Mouse (Mus musculus): ENCODE measurements around the gene Spata31d1a. TPM values are rescaled to one million over a fixed set of nuclear protein-coding genes. Genes with fewer than 3 reads are reported as not detected.

Gene Spata31d1a
- polyA plus RNA-seq, 1 experiment from 2014 or later, result 0.04 TPM

DNA sequence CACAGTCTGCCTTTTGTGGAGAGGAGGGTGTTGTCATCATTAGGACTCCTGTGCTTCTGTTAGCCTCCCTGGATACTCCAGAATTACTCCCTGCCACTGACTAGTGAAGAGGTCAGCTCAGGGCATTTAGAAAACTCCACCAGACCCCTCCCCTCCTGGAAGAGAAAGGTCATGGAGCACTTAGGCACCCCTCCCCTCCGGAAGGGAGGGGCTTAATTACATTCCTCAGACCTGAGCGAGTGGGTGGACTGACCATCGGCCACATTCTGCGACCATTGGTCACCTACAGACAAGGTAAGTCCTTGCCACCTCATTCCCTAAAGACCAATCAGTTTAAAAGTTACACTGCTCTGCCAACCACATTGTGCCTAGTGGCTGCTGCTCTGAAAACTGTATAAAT is 30.8 kb downstream of the Spata31d1a start:
- no peak overlapping the region for H3K27ac ChIP-seq (ENCODE audit: low read length)

DNA sequence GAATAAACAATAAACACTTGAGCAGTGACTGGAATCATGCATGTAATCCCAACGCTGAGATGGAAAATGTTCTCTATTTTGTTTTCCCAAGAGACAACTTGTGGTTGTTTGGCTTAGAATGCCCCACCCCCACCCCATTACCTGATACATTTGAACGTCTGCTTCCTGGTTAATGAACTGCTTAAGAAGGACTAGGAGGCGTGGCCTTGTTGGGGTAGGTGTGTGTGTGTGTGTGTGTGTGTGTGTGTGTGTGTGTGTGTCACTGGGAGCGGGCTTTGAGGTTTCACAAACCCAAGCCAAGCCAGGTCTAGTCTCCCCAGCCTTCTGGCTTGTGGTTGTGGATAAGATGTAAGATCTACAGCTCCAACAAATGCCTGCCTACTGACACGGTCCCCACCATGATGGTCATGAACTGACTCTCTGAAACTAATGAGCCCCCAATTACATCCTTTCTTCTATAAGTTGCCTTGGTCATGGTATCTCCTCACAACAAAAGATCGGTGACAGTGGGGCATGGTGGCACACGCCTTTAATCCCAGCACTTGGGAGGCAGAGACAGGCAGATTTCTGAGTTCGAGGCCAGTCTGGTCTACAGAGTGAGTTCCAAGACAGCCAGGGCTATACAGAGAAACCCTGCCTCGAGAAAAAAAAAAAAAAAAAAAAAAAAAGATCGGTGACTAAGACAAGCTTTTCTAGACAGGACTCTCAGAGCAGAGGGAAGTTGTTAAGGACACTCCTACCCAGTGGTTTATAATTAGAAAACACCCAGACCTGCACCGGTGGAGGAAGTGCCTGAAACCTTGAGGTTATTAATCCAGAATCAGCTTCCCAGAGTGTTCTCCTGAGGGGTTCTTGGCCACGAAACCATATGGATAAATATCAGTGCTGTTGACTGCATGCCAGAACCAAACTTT is 33.6 kb downstream of the Spata31d1a start:
- Histone ChIP-seq H3K4me1 (ENCODE audit: control insufficient read depth, insufficient read depth, low read length) (peaks cover 11% of the 10 kb centered on the region), H3K27ac (ENCODE audit: low read length) (no peak overlapping the region), H3K9ac (replicated peaks; ENCODE audit: low read depth, low read length) (no peak overlapping the region), H3K4me3 (ENCODE audit: low read depth, low read length) (no peak overlapping the region), H3K36me3 (ENCODE audit: control insufficient read depth, insufficient read depth, low read length) (no peaks in the 10 kb centered on the region), H3K9me3 (ENCODE audit: control insufficient read depth, low read depth, low read length) (no peaks in the 10 kb centered on the region), H3K4me2 (replicated peaks; ENCODE audit: low read depth, low read length) (no peak overlapping the region), H3K27me3 (ENCODE audit: control insufficient read depth, insufficient read depth, low read length) (no peaks in the 10 kb centered on the region)
- no peak for ATAC-seq (ENCODE audit: insufficient number of reproducible peaks, insufficient read depth, low FRiP score, low read depth)
- 75% methylated on average over 12 of the region's 12 CpGs for WGBS

More for the DNA sequence above, 30.8 kb downstream of the Spata31d1a start:
- no peak overlapping the region for H3K9ac ChIP-seq (replicated peaks; ENCODE audit: low read depth, low read length)
- 28% methylated on average over 4 of the region's 4 CpGs for WGBS
- H3K4me1 ChIP-seq (ENCODE audit: control insufficient read depth, insufficient read depth, low read length), result peaks cover 4% of the 10 kb centered on the region
- H3K4me3 ChIP-seq (ENCODE audit: low read depth, low read length), result no peak overlapping the region
- no peak for ATAC-seq (ENCODE audit: insufficient number of reproducible peaks, insufficient read depth, low FRiP score, low read depth)
- no peaks in the 10 kb centered on the region for H3K36me3 ChIP-seq (ENCODE audit: control insufficient read depth, insufficient read depth, low read length)
- H3K27me3 ChIP-seq (ENCODE audit: control insufficient read depth, insufficient read depth, low read length), result no peaks in the 10 kb centered on the region
- H3K9me3 ChIP-seq (ENCODE audit: control insufficient read depth, low read depth, low read length), result no peaks in the 10 kb centered on the region
- no peak overlapping the region for H3K4me2 ChIP-seq (replicated peaks; ENCODE audit: low read depth, low read length)

DNA sequence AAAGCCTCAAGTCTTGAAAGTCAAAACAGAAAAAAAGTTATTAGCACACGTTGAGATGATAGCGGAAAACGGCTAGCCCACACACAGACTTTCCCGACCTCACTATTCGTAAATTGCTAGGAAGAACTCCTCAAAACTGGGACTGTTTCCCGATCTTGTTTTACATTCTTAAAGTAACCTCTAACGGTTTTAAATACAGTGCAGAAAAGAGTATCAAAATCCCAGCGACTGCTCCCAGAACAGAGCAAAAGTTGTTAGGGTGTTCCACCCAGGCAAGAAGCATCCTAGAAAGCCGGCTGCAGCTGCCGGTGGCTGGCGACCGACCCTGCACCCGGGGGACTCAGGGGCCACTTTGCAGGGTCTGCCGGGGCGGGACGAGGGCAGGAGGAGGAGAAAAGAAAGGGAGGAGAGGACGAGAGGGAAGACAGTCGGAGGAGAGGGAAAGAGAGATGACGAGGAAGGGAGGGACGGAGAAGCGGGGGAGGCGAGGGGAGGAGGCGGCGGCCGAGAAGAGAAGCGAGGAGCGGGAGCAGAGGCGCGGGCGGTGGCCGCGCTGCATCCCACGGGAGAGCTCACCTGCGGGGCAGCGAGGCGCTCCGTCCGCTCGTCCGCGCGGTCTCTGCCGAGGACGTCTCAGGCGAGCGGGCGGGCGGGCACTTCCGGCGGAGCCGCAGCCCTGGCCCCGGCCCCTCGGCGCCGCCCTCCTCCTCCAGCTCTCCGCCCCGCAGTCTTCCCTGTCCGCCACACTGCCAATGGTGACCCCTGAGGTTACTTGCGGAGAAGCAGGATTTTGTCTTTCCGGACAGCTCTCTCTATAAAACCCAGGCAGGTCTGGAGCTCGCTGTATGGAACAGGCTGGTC is 34.7 kb downstream of the Spata31d1a start, which contains the start of gene Golm1:
Gene Golm1 (minus strand): TSS at position 661 of the 861 bp plus-strand sequence.
- H3K4me1 ChIP-seq (ENCODE audit: control insufficient read depth, insufficient read depth, low read length), result peaks cover 11% of the 10 kb centered on the region
- peak; percentile 90 for ATAC-seq (ENCODE audit: insufficient number of reproducible peaks, insufficient read depth, low FRiP score, low read depth)
- no peaks in the 10 kb centered on the region for H3K9me3 ChIP-seq (ENCODE audit: control insufficient read depth, low read depth, low read length)
- no peaks in the 10 kb centered on the region for H3K27me3 ChIP-seq (ENCODE audit: control insufficient read depth, insufficient read depth, low read length)
- H3K4me3 ChIP-seq (ENCODE audit: low read depth, low read length), result peak within 1 kb of the TSS; percentile 71
- peak within 1 kb of the TSS; percentile 71 for H3K9ac ChIP-seq (replicated peaks; ENCODE audit: low read depth, low read length)
- H3K27ac ChIP-seq (ENCODE audit: low read length), result peak within 1 kb of the TSS; percentile 73; the same call in 1 of the 2 replicates
- 0% methylated on average over 53 of the region's 61 CpGs for WGBS
- no peaks in the 10 kb centered on the region for H3K36me3 ChIP-seq (ENCODE audit: control insufficient read depth, insufficient read depth, low read length)
- H3K4me2 ChIP-seq (replicated peaks; ENCODE audit: low read depth, low read length), result peak within 1 kb of the TSS; percentile 49

DNA sequence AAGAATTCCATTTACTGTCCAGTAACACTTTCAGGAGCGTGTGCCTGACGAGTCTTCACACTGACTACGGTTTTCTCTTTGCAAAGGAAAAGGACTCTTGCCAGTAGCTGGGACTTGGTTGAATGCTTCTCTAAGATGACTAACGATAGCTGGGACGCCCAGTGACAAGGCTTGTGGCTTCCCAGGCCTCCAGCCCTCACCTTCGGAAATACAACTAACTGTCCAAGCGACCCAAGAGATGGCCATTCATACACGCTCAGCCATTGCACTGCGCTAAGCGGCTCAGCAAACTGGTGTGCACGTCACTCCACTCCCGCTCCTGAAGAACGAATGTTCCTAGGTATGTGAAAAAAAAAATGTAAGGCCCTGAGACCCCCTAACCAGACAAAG is 35.4 kb downstream of the Spata31d1a start:
- Histone ChIP-seq H3K9ac (replicated peaks; ENCODE audit: low read depth, low read length) (peak overlapping the region; percentile 71; the same call in 1 of the 2 replicates), H3K4me2 (replicated peaks; ENCODE audit: low read depth, low read length) (peak overlapping the region; percentile 49), H3K4me3 (ENCODE audit: low read depth, low read length) (peak overlapping the region; percentile 71), H3K9me3 (ENCODE audit: control insufficient read depth, low read depth, low read length) (no peaks in the 10 kb centered on the region), H3K27ac (ENCODE audit: low read length) (peak overlapping the region; percentile 30; the same call in 1 of the 2 replicates), H3K4me1 (ENCODE audit: control insufficient read depth, insufficient read depth, low read length) (peaks cover 11% of the 10 kb centered on the region), H3K27me3 (ENCODE audit: control insufficient read depth, insufficient read depth, low read length) (no peaks in the 10 kb centered on the region), H3K36me3 (ENCODE audit: control insufficient read depth, insufficient read depth, low read length) (no peaks in the 10 kb centered on the region)
- 2% methylated on average over 13 of the region's 13 CpGs for WGBS
- ATAC-seq (ENCODE audit: insufficient number of reproducible peaks, insufficient read depth, low FRiP score, low read depth), result no peak

GRCm38 (mm10) chr13:59674215-59674614 is 35.9 kb downstream of the Spata31d1a start:
- Histone ChIP-seq H3K9ac (replicated peaks; ENCODE audit: low read depth, low read length) (no peak overlapping the region), H3K27me3 (ENCODE audit: control insufficient read depth, insufficient read depth, low read length) (no peaks in the 10 kb centered on the region), H3K4me1 (ENCODE audit: control insufficient read depth, insufficient read depth, low read length) (peaks cover 11% of the 10 kb centered on the region), H3K9me3 (ENCODE audit: control insufficient read depth, low read depth, low read length) (no peaks in the 10 kb centered on the region), H3K36me3 (ENCODE audit: control insufficient read depth, insufficient read depth, low read length) (no peaks in the 10 kb centered on the region), H3K4me3 (ENCODE audit: low read depth, low read length) (peak overlapping the region; percentile 71), H3K4me2 (replicated peaks; ENCODE audit: low read depth, low read length) (peak overlapping the region; percentile 49), H3K27ac (ENCODE audit: low read length) (no peak overlapping the region)
- WGBS, result 13% methylated on average over 3 of the region's 3 CpGs
- no peak for ATAC-seq (ENCODE audit: insufficient number of reproducible peaks, insufficient read depth, low FRiP score, low read depth)

- Histone ChIP-seq H3K27me3 (ENCODE audit: control insufficient read depth, insufficient read depth, low read length) (no peaks in the 10 kb centered on the region), H3K4me1 (ENCODE audit: control insufficient read depth, insufficient read depth, low read length) (peaks cover 15% of the 10 kb centered on the region), H3K4me2 (replicated peaks; ENCODE audit: low read depth, low read length) (peak overlapping the region; percentile 49), H3K4me3 (ENCODE audit: low read depth, low read length) (no peak overlapping the region), H3K9ac (replicated peaks; ENCODE audit: low read depth, low read length) (no peak overlapping the region), H3K9me3 (ENCODE audit: control insufficient read depth, low read depth, low read length) (no peaks in the 10 kb centered on the region), H3K36me3 (ENCODE audit: control insufficient read depth, insufficient read depth, low read length) (no peaks in the 10 kb centered on the region), H3K27ac (ENCODE audit: low read length) (no peak overlapping the region)
- 51% methylated on average over 7 of the region's 7 CpGs for WGBS
- no peak for ATAC-seq (ENCODE audit: insufficient number of reproducible peaks, insufficient read depth, low FRiP score, low read depth)
Observed at GRCm38 (mm10) chr13:59673597-59673996, 36.5 kb downstream of the Spata31d1a start.

DNA sequence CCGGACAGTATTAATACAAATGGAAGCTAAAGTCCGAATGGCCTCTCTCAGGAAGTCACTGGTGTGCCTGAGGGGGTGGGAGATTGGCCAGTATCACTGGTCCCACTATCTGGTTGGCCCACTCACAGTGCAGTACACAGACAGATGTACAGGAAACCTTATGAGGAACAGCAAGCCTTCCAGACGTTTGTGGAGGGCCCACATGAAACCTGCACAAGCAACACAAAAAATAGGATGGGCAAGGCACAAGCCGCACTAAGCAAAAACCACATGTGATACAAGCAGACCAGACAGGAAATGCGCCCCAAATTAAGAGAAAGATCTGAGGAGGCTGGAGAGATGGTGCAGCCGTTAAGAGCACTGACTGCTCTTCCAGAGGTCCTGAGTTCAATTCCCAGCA is 37.9 kb downstream of the Spata31d1a start:
- 65% methylated on average over 6 of the region's 6 CpGs for WGBS
- H3K27me3 ChIP-seq (ENCODE audit: control insufficient read depth, insufficient read depth, low read length), result no peaks in the 10 kb centered on the region
- no peak overlapping the region for H3K4me3 ChIP-seq (ENCODE audit: low read depth, low read length)
- peaks cover 17% of the 10 kb centered on the region for H3K4me1 ChIP-seq (ENCODE audit: control insufficient read depth, insufficient read depth, low read length)
- H3K4me2 ChIP-seq (replicated peaks; ENCODE audit: low read depth, low read length), result no peak overlapping the region
- H3K9ac ChIP-seq (replicated peaks; ENCODE audit: low read depth, low read length), result no peak overlapping the region
- H3K27ac ChIP-seq (ENCODE audit: low read length), result no peak overlapping the region
- H3K9me3 ChIP-seq (ENCODE audit: control insufficient read depth, low read depth, low read length), result no peaks in the 10 kb centered on the region
- ATAC-seq (ENCODE audit: insufficient number of reproducible peaks, insufficient read depth, low FRiP score, low read depth), result no peak
- H3K36me3 ChIP-seq (ENCODE audit: control insufficient read depth, insufficient read depth, low read length), result no peaks in the 10 kb centered on the region

- no peaks in the 10 kb centered on the region for H3K9me3 ChIP-seq (ENCODE audit: control insufficient read depth, low read depth, low read length)
- no peak overlapping the region for H3K4me2 ChIP-seq (replicated peaks; ENCODE audit: low read depth, low read length)
- no peak for ATAC-seq (ENCODE audit: insufficient number of reproducible peaks, insufficient read depth, low FRiP score, low read depth)
- no peaks in the 10 kb centered on the region for H3K27me3 ChIP-seq (ENCODE audit: control insufficient read depth, insufficient read depth, low read length)
- H3K4me3 ChIP-seq (ENCODE audit: low read depth, low read length), result no peak overlapping the region
- no peaks in the 10 kb centered on the region for H3K36me3 ChIP-seq (ENCODE audit: control insufficient read depth, insufficient read depth, low read length)
- no peak overlapping the region for H3K27ac ChIP-seq (ENCODE audit: low read length)
- no peak overlapping the region for H3K9ac ChIP-seq (replicated peaks; ENCODE audit: low read depth, low read length)
- peaks cover 17% of the 10 kb centered on the region for H3K4me1 ChIP-seq (ENCODE audit: control insufficient read depth, insufficient read depth, low read length)
- 68% methylated on average over 2 of the region's 2 CpGs for WGBS
Observed at GRCm38 (mm10) chr13:59671521-59671920, 38.6 kb downstream of the Spata31d1a start.

All from stomach, embryonic 14.5 days (tissue).